Mouse (Mus musculus): ENCODE measurements around the gene Hspb6. TPM values are rescaled to one million over a fixed set of nuclear protein-coding genes. Genes with fewer than 3 reads are reported as not detected.

Gene Hspb6
- total and polyA plus RNA-seq, 2 experiments from 2014 or later: 6.4 to 15.8 TPM

- Histone ChIP-seq H3K4me3 (ENCODE audit: low read length) (peak overlapping the region; percentile 83), H3K36me3 (ENCODE audit: insufficient read depth, low read length) (peaks cover 26% of the 10 kb centered on the region), H3K4me1 (ENCODE audit: insufficient read depth, low read length) (peaks cover 22% of the 10 kb centered on the region), H3K27ac (peak overlapping the region; percentile 94), H3K4me2 (ENCODE audit: low read depth, low read length) (peak overlapping the region; percentile 75), H3K27me3 (ENCODE audit: insufficient read depth, low read length) (no peaks in the 10 kb centered on the region), H3K9ac (replicated peaks; ENCODE audit: low read length) (peak overlapping the region; percentile 84), H3K9me3 (ENCODE audit: low read length) (no peaks in the 10 kb centered on the region)
- ATAC-seq (peak; percentile 27), DNase-seq (ENCODE audit: low spot score) (peak; percentile 44)
- TF ChIP-seq CTCF (IDR thresholded peaks at IDR 0.05; ENCODE audit: low read depth): no peak
- WGBS: 2% methylated on average over 20 of the region's 26 CpGs
Observed at GRCm38 (mm10) chr7:30533941-30534632, 17.9 kb upstream of the Hspb6 start.

DNA sequence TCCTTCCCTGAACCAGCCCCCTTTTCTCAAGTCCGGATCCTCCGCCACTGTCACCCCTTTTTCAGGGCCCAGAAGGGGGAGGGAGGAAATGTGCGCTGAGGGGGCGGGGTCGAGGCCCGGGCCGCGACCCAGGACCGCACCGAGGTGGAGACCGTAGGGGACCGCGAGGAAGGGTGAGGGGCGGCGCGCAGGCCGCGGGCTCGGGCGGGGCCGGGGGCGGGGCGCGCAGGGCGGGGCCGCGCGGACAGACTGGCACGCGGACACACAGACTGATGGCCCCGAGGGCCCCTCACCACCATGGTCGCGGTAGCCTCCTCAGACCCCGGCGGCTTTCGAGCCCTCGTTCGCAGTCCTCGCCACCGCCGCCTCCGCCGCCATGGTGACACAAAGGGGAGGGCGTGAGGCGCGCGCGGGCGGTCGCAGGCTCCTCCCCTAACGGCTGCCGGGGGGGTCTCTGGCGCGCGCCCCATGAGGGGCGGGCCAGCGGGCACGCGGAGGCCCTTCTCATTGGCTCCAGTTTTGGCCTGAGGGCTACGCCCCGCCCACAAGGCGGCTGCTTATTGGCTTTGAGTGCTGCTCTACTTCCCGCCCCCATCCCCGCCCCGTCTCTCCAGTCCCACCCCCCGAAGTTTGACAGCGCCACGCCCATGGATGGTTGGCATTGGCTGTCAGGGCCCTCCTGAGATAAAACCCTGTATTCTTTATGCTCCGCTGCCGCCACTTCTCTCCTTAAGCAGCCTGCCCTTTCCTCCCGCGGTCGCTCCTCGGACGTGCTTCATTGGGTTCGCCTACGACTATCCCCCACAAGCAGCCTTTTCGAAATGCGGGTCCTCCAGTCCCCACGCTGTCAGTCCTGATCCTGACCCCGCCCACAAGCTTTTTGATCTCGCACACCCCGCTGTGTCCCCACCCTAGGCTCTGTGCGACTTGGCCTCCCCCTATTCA is 17.1 kb upstream of the Hspb6 start, which contains the start of gene Arhgap33:
TSS of gene Arhgap33 (minus strand) at position 428 of the 945 bp plus-strand sequence.
- peak within 1 kb of the TSS; percentile 83 for H3K4me3 ChIP-seq (ENCODE audit: low read length)
- no peak for TF ChIP-seq CTCF (IDR thresholded peaks at IDR 0.05; ENCODE audit: low read depth)
- peak within 1 kb of the TSS; percentile 94 for H3K27ac ChIP-seq
- no peaks in the 10 kb centered on the region for H3K9me3 ChIP-seq (ENCODE audit: low read length)
- peak; percentile 93 for ATAC-seq
- no peaks in the 10 kb centered on the region for H3K27me3 ChIP-seq (ENCODE audit: insufficient read depth, low read length)
- peaks cover 18% of the 10 kb centered on the region for H3K36me3 ChIP-seq (ENCODE audit: insufficient read depth, low read length)
- H3K9ac ChIP-seq (replicated peaks; ENCODE audit: low read length): peak within 1 kb of the TSS; percentile 84
- 0% methylated on average over 41 of the region's 84 CpGs for WGBS
- DNase-seq (ENCODE audit: low spot score): peak; percentile 99
- peaks cover 22% of the 10 kb centered on the region for H3K4me1 ChIP-seq (ENCODE audit: insufficient read depth, low read length)
- H3K4me2 ChIP-seq (ENCODE audit: low read depth, low read length): peak within 1 kb of the TSS; percentile 75

- H3K27ac ChIP-seq: no peak overlapping the region
- no peak for TF ChIP-seq CTCF (IDR thresholded peaks at IDR 0.05; ENCODE audit: low read depth)
- H3K27me3 ChIP-seq (ENCODE audit: insufficient read depth, low read length): no peaks in the 10 kb centered on the region
- H3K9ac ChIP-seq (replicated peaks; ENCODE audit: low read length): no peak overlapping the region
- no peaks in the 10 kb centered on the region for H3K9me3 ChIP-seq (ENCODE audit: low read length)
- H3K4me2 ChIP-seq (ENCODE audit: low read depth, low read length): no peak overlapping the region
- H3K4me1 ChIP-seq (ENCODE audit: insufficient read depth, low read length): no peaks in the 10 kb centered on the region; the same call in 1 of the 2 replicates
- 0 out of 2 replicates have a peak, but pooled peaks have one; percentile 30 for ATAC-seq
- no peak for DNase-seq (ENCODE audit: low spot score)
- H3K4me3 ChIP-seq (ENCODE audit: low read length): no peak overlapping the region
- H3K36me3 ChIP-seq (ENCODE audit: insufficient read depth, low read length): peaks cover 4% of the 10 kb centered on the region
- WGBS: 96% methylated on average over 7 of the region's 7 CpGs
Observed at GRCm38 (mm10) chr7:30540572-30540971, 11.4 kb upstream of the Hspb6 start.

DNA sequence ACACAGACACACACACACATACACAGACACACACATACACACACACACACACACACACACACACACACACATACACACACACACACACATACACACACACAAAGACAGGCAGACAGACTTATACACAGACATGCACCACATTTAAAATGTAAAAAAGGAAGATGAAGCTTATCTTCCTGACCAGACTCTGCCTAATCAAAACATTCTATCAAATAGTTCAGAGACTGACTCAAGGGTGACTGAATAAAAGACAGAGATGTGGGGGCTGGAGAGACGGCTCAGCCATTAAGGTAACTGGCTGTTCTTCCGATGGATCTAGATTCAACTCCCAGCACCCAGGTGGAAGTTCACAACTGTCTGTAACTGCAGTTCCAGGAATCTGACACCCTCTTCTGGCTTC is 7.7 kb upstream of the Hspb6 start:
- DNase-seq (ENCODE audit: low spot score): no peak
- no peaks in the 10 kb centered on the region for H3K4me1 ChIP-seq (ENCODE audit: insufficient read depth, low read length)
- H3K4me2 ChIP-seq (ENCODE audit: low read depth, low read length): no peak overlapping the region
- no peak for ATAC-seq
- H3K9ac ChIP-seq (replicated peaks; ENCODE audit: low read length): no peak overlapping the region
- WGBS: 90% methylated on average over 2 of the region's 2 CpGs
- no peaks in the 10 kb centered on the region for H3K27me3 ChIP-seq (ENCODE audit: insufficient read depth, low read length)
- H3K9me3 ChIP-seq (ENCODE audit: low read length): no peaks in the 10 kb centered on the region
- no peak for TF ChIP-seq CTCF (IDR thresholded peaks at IDR 0.05; ENCODE audit: low read depth)
- no peak overlapping the region for H3K27ac ChIP-seq
- no peak overlapping the region for H3K4me3 ChIP-seq (ENCODE audit: low read length)
- peaks cover 16% of the 10 kb centered on the region for H3K36me3 ChIP-seq (ENCODE audit: insufficient read depth, low read length)

DNA sequence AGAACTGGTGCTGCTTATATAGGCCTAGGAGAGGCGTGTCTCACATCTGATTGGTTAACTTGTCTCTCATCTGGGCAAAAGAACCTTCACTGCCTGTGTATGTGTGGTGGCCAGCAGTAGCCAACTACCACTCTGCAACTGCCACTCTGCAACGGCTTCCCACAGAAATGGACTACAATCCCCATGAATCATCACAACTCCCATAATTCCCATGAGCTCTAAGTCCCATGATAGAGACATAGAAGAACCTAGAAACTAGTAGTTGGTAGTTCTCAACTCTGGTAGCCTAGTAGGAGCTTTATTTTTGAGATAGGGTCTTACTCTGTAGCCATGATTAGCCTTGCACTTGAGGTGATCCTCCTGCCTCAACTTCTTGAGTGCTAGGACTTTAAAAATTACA is 2.1 kb upstream of the Hspb6 start:
- no peak for ATAC-seq

GRCm38 (mm10) chr7:30550603-30551002 is 1.4 kb upstream of the Hspb6 start:
- no peak overlapping the region for H3K27ac ChIP-seq
- H3K4me1 ChIP-seq (ENCODE audit: insufficient read depth, low read length): peaks cover 13% of the 10 kb centered on the region; the same call in 1 of the 2 replicates
- H3K9me3 ChIP-seq (ENCODE audit: low read length): no peaks in the 10 kb centered on the region
- H3K9ac ChIP-seq (replicated peaks; ENCODE audit: low read length): no peak overlapping the region
- H3K27me3 ChIP-seq (ENCODE audit: insufficient read depth, low read length): no peaks in the 10 kb centered on the region
- no peak overlapping the region for H3K4me3 ChIP-seq (ENCODE audit: low read length)
- H3K4me2 ChIP-seq (ENCODE audit: low read depth, low read length): no peak overlapping the region
- 95% methylated on average over 1 of the region's 1 CpGs for WGBS
- peaks cover 20% of the 10 kb centered on the region for H3K36me3 ChIP-seq (ENCODE audit: insufficient read depth, low read length)
- TF ChIP-seq CTCF (IDR thresholded peaks at IDR 0.05; ENCODE audit: low read depth): no peak
- DNase-seq (ENCODE audit: low spot score): no peak
- ATAC-seq: no peak

More for the DNA sequence above, 2.1 kb upstream of the Hspb6 start:
- Histone ChIP-seq H3K27ac (no peak overlapping the region), H3K4me3 (ENCODE audit: low read length) (no peak overlapping the region), H3K27me3 (ENCODE audit: insufficient read depth, low read length) (no peaks in the 10 kb centered on the region), H3K9ac (replicated peaks; ENCODE audit: low read length) (no peak overlapping the region), H3K4me2 (ENCODE audit: low read depth, low read length) (no peak overlapping the region), H3K36me3 (ENCODE audit: insufficient read depth, low read length) (peaks cover 13% of the 10 kb centered on the region; the same call in 1 of the 2 replicates), H3K4me1 (ENCODE audit: insufficient read depth, low read length) (peaks cover 13% of the 10 kb centered on the region; the same call in 1 of the 2 replicates), H3K9me3 (ENCODE audit: low read length) (no peaks in the 10 kb centered on the region)
- no peak for DNase-seq (ENCODE audit: low spot score)
- TF ChIP-seq CTCF (IDR thresholded peaks at IDR 0.05; ENCODE audit: low read depth): no peak
- WGBS: 94% methylated on average over 1 of the region's 2 CpGs

Measured in hindbrain, postnatal 0 days (tissue).